Mouse (Mus musculus) heart, postnatal 14 days (tissue): ENCODE data around the gene Zfp473. TPM values are rescaled to one million over a fixed set of nuclear protein-coding genes. Genes with fewer than 3 reads are reported as not detected.

Experiments used
- total RNA-seq, 2 experiments: library from RNA; stranded (reverse); gene quantifications; 2 replicates each; pipeline ENCODE4 v1.2.3; 2021

Gene Zfp473
- total RNA-seq, 2 experiments from 2014 or later: 0.14 to 0.15 TPM

Other genes starting within 250 kb of the Zfp473 start
- 10 to 100 TPM; 10.5 to 16.8 TPM for gene Mybpc2, start 226.4 kb downstream of the Zfp473 start, total RNA-seq
- gene Spib, start 219.0 kb downstream of the Zfp473 start, total RNA-seq: 1 to 10 TPM in 1 of 2 experiments, under 1 TPM in 1; 0.65 to 1.1 TPM
- gene Pold1, start 202.2 kb downstream of the Zfp473 start, total RNA-seq: 10 to 100 TPM; 14.5 to 16.0 TPM
- gene Nr1h2, start 197.1 kb downstream of the Zfp473 start, total RNA-seq: 10 to 100 TPM; 49.1 to 53.5 TPM
- under 1 TPM; 0.46 to 0.60 TPM for gene Napsa, start 178.7 kb downstream of the Zfp473 start, total RNA-seq
- 1 to 10 TPM; 1.3 to 1.5 TPM for gene Kcnc3, start 160.4 kb downstream of the Zfp473 start, total RNA-seq
- 10 to 100 TPM; 55.0 to 72.4 TPM for gene Myh14, start 80.2 kb downstream of the Zfp473 start, total RNA-seq
- not detected for gene Izumo2, start 42.3 kb downstream of the Zfp473 start, total RNA-seq
- gene Vrk3, start 2.6 kb downstream of the Zfp473 start, total RNA-seq: 10 to 100 TPM; 25.4 to 28.1 TPM
- gene Nup62, start 65.0 kb upstream of the Zfp473 start, total RNA-seq: 10 to 100 TPM; 31.6 to 33.3 TPM
- gene Il4i1, start 65.3 kb upstream of the Zfp473 start, total RNA-seq: 1 to 10 TPM in 1 of 2 experiments, under 1 TPM in 1; 0.72 to 1.1 TPM
- 10 to 100 TPM; 52.4 to 57.4 TPM for gene Atf5, start 65.6 kb upstream of the Zfp473 start, total RNA-seq
- 10 to 100 TPM; 61.1 to 63.3 TPM for gene Akt1s1, start 97.9 kb upstream of the Zfp473 start, total RNA-seq
- gene Tbc1d17, start 98.0 kb upstream of the Zfp473 start, total RNA-seq: 10 to 100 TPM; 41.0 to 42.8 TPM
- gene Pnkp, start 106.1 kb upstream of the Zfp473 start, total RNA-seq: 10 to 100 TPM; 17.6 to 18.8 TPM
- 100 to 1,000 TPM; 149 to 160 TPM for gene Ptov1, start 118.7 kb upstream of the Zfp473 start, total RNA-seq
- gene Med25, start 141.7 kb upstream of the Zfp473 start, total RNA-seq: 10 to 100 TPM; 60.3 to 68.6 TPM
- 10 to 100 TPM in 1 of 2 experiments, 1 to 10 TPM in 1; 9.0 to 18.1 TPM for gene Fuz, start 145.0 kb upstream of the Zfp473 start, total RNA-seq
- gene Ap2a1, start 178.4 kb upstream of the Zfp473 start, total RNA-seq: 10 to 100 TPM; 74.5 to 82.2 TPM
- not detected for gene Tsks, start 192.2 kb upstream of the Zfp473 start, total RNA-seq
- gene Cpt1c, start 223.8 kb upstream of the Zfp473 start, total RNA-seq: 1 to 10 TPM; 3.1 to 3.5 TPM
- gene Prmt1, start 235.5 kb upstream of the Zfp473 start, total RNA-seq: 100 to 1,000 TPM; 119 to 128 TPM
- 10 to 100 TPM; 36.5 to 40.2 TPM for gene Irf3, start 246.6 kb upstream of the Zfp473 start, total RNA-seq
- 10 to 100 TPM; 10.4 to 12.3 TPM for gene Bcl2l12, start 247.7 kb upstream of the Zfp473 start, total RNA-seq